Mouse (Mus musculus) left cerebral cortex, adult 2 months (tissue): ENCODE data around the gene Rcan3. TPM values are rescaled to one million over a fixed set of nuclear protein-coding genes. Genes with fewer than 3 reads are reported as not detected.
A peak's percentile ranks its signal among the peaks of the same experiment; 100 is the strongest.

Experiments used
- DNase-seq, 2 experiments: peaks; one replicate each; pipeline ENCODE4 v3.0.0; 2021 to 2022; ENCODE audit warnings: low spot score in 2 of 2, mixed read lengths in 1 of 2; ENCODE audit errors: extremely low spot score in 1 of 2
- H3K27ac ChIP-seq: fragments of 200-600 bp; 2 replicates; pipeline ENCODE4 v1.8.1; 2022
- H3K4me3 ChIP-seq: fragments of 200-600 bp; 2 replicates; pipeline ENCODE4 v1.8.1; 2022
- CTCF ChIP-seq: fragments of 200-600 bp; IDR thresholded peaks from 2 replicates; pipeline ENCODE4 v1.8.1; 2022; ENCODE audit warnings: antibody characterized with exemption, mild to moderate bottlenecking, moderate library complexity
- intact Hi-C: fragments of 180-260 bp; cut with DNase I; formaldehyde crosslinking; loops from one replicate; pipeline ENCODE4 v1.15.1; 2025
- microRNA-seq, 2 experiments: library from miRNA; unstranded; fragments of <30 nt; microRNA quantifications; one replicate each; pipeline ENCODE4 v1.2.0; 2021
- total RNA-seq, 2 experiments: library from RNA; stranded (reverse); gene quantifications; 2 replicates each; pipeline ENCODE4 v1.2.3; 2021

The Rcan3 gene
- total RNA-seq, 2 experiments from 2014 or later = 24.4 to 30.8 TPM

DNA sequence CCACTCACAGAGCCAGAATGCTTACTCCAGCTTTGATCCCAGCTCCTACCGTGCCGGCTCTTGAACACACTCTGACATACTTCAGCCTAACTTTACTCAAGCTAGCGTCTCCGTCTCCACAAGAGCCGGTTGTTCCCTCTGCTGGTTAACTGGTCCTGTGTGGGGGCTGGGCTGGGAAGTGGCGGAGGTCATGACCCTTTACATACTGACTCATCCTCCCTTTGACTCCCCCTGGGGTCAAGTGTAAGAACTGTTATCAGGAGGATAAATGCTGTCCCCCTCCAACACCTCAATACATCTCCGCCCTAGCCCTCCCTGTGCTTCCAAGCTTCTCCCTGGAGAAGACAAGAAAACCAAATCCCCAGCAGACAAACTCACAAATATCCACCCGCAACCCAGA is 52.3 kb downstream of the Rcan3 start:
- intact Hi-C loops = loop anchor here (5.0 kb wide), 1 partner anchor 286 kb away; no protein-coding TSS in a partner anchor
- no peak for TF ChIP-seq CTCF
- DNase-seq = no peak
- Histone ChIP-seq H3K4me3 (no peak overlapping the region), H3K27ac (no peak overlapping the region)

DNA sequence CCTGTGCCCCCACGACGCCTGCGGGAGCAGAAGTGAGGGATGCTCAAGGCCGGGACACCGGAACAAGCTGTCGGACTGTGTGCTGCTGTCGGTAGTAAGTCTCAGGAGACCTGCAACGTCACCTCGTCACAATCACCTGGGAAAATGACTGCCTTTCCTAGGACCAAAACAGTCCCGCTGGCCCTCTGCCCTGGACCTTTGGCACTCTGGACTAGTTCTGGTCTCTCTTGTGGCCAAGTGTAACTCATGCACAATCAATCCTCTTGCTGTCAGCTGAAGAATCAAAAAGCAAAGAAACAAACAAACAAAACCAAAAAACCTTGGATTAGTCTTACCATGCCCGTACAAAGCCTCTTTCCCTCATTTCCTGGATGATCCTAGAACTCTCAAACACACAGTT is 56.4 kb downstream of the Rcan3 start:
- Histone ChIP-seq H3K4me3 (no peak overlapping the region), H3K27ac (no peak overlapping the region)
- intact Hi-C loops = no loop called here
- no peak for DNase-seq
- no peak for TF ChIP-seq CTCF

DNA sequence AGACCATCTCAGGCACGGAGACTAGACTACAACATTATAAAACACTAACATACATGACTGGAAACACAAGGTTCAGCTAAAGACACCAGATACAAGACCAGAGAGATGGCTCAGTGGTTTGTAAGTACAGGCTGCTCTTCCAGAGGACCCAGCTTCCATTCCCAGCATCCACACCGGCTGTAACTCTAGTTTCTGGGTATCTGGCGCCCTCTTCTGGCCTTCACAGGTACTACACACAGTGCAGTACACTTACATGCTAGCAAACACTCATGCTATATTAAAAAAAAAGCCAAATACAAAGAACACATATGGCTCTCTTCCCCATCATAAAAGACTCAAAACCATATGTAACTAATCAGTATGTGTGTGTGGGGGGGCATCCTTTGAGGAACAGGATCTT is 58.2 kb downstream of the Rcan3 start:
- peak; percentile 23 for TF ChIP-seq CTCF
- Histone ChIP-seq H3K27ac (no peak overlapping the region), H3K4me3 (no peak overlapping the region)
- DNase-seq = no peak
- intact Hi-C loops = no loop called here

DNA sequence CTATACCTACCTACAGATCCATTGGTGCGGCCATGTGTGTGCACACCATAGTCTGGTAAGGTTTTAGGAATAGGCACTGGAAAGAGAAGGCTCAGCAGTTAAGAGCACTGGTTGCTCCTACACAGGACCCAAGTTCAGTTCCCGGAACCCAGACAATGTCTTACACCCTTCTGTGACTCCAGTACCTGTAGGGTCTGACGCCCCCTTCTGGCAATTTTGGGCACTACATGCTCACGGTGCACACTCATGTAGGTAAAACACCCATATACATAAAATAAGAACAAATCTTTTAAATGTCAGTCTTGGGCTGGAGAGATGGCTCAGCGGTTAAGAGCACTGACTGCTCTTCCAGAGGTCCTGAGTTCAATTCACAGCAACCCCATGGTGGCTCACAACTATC is 60.4 kb downstream of the Rcan3 start:
- H3K4me3 ChIP-seq = no peak overlapping the region
- intact Hi-C loops = no loop called here
- TF ChIP-seq CTCF = no peak; the same call in none of the 2 replicates
- H3K27ac ChIP-seq = no peak overlapping the region
- DNase-seq = no peak

DNA sequence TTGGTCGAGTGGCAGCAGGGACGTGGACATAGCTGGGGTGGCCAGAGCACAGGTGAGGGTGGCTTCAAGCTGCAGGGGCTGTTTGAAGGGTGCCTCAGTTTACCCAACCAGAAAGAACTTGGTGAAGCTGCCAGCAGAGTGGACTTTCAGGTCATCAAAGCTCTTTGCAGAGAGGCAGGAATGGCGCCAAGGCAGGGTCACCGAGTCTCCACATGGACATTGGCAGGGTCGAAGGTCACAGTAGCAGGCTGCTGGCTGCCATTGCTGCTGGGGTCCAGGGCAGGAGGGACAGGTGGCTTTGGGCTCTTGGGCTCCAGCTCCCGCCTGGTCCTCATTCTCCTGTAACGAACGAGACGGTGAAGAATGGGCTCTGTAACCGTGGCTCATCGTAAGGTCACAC is 63.3 kb downstream of the Rcan3 start:
- intact Hi-C loops = no loop called here
- Histone ChIP-seq H3K27ac (no peak overlapping the region), H3K4me3 (no peak overlapping the region)
- DNase-seq = no peak
- TF ChIP-seq CTCF = no peak

DNA sequence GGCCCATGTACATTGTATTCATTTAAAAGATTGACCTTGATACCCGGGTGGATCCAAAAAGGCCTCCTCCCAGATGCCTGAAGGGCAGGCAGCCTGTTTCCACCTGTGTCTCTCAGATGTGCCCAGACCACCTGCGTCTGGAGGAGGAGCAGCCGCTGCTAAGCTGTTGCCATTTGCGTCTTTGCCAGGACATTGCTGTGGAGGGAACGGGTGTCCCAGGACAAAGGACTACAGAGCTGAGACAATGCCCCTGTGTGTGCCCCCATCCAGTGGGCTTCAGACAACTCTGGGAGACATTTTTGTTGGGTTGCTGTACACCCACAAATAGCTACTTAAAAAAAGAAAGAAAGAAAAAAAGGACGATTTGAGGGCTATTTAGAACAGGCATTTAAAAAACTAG is 70.8 kb downstream of the Rcan3 start:
- TF ChIP-seq CTCF = no peak
- DNase-seq = no peak
- intact Hi-C loops = no loop called here
- no peak overlapping the region for H3K4me3 ChIP-seq
- no peak overlapping the region for H3K27ac ChIP-seq

Small RNAs within 50 kb of the gene (microRNA-seq; reads per million reads assigned to microRNA genes)
- 308 to 721 reads per million in 2 experiments for gene Mir700

Other genes starting within 250 kb of the Rcan3 start
- 10 to 100 TPM; 29.5 to 34.3 TPM for gene Clic4, start 161.0 kb downstream of the Rcan3 start, total RNA-seq
- 100 to 1,000 TPM; 133 to 139 TPM for gene Srrm1, start 80.5 kb downstream of the Rcan3 start, total RNA-seq
- gene Ncmap, start 35.6 kb downstream of the Rcan3 start, total RNA-seq = 1 to 10 TPM in 1 of 2 experiments, under 1 TPM in 1; 0.65 to 1.6 TPM
- 1 to 10 TPM in 1 of 2 experiments, under 1 TPM in 1; 0.57 to 1.7 TPM for gene Stpg1, start 60.9 kb upstream of the Rcan3 start, total RNA-seq
- 10 to 100 TPM; 93.9 to 94.9 TPM for gene Nipal3, start 61.2 kb upstream of the Rcan3 start, total RNA-seq
- 1 to 10 TPM in 1 of 2 experiments, under 1 TPM in 1; 0.86 to 1.5 TPM for gene Grhl3, start 139.8 kb upstream of the Rcan3 start, total RNA-seq